Mouse (Mus musculus) thymus, adult 2 months (tissue): Measurements from ENCODE around the gene Stx12. TPM values are rescaled to one million over a fixed set of nuclear protein-coding genes. Genes with fewer than 3 reads are reported as not detected.
A peak's percentile ranks its signal among the peaks of the same experiment; 100 is the strongest.

ENCODE experiments used
- DNase-seq: peaks from one replicate; pipeline ENCODE4 v3.0.0; 2021
- H3K27ac ChIP-seq: fragments of 200-500 bp; 2 replicates; pipeline ENCODE4 v1.5.1; 2012; ENCODE audit warnings: low read length, control low read depth; ENCODE audit not compliant: control insufficient read depth, insufficient read depth
- H3K27me3 ChIP-seq: fragments of 200-500 bp; 2 replicates; pipeline ENCODE4 v1.6.1; 2012; ENCODE audit warnings: mild to moderate bottlenecking, low read length, moderate library complexity, mixed read lengths; ENCODE audit not compliant: control insufficient read depth, insufficient read depth
- H3K36me3 ChIP-seq: fragments of 200-500 bp; 2 replicates; pipeline ENCODE4 v1.6.1; 2012; ENCODE audit warnings: mild to moderate bottlenecking, low read length, moderate library complexity; ENCODE audit not compliant: control insufficient read depth, insufficient read depth
- H3K4me1 ChIP-seq: fragments of 200-500 bp; replicated peaks from 2 replicates; pipeline ENCODE4 v1.6.1; 2012; ENCODE audit warnings: low read length; ENCODE audit not compliant: control insufficient read depth, insufficient read depth
- H3K4me3 ChIP-seq: fragments of 200-500 bp; 2 replicates; pipeline ENCODE4 v1.5.1; 2012; ENCODE audit warnings: mild to moderate bottlenecking, low read length, control low read depth, moderate library complexity; ENCODE audit not compliant: control insufficient read depth, insufficient read depth
- CTCF ChIP-seq: fragments of 200-500 bp; IDR thresholded peaks from 2 replicates; pipeline ENCODE4 v1.5.1; 2012; ENCODE audit warnings: mild to moderate bottlenecking, control low read depth, low read length, moderate library complexity, borderline replicate concordance; ENCODE audit not compliant: control insufficient read depth, poor library complexity, insufficient read depth; ENCODE audit errors: extremely low read depth
- POLR2A ChIP-seq: fragments of 200-500 bp; IDR thresholded peaks from 2 replicates; pipeline ENCODE4 v1.6.1; 2012; ENCODE audit warnings: mild to moderate bottlenecking, low read length, control low read depth, moderate library complexity; ENCODE audit not compliant: control insufficient read depth, poor library complexity, insufficient read depth; ENCODE audit errors: extremely low read depth
- WGBS: fragments of 180-500 bp; shearing (Covaris S2); methylation state at CpG from one replicate; pipeline ENCODE4 v1.1.7; 2018; 5-methylcytosine and 5-hydroxymethylcytosine counted together
- polyA plus RNA-seq: library from polyadenylated mRNA; depleted of rRNA; stranded (reverse); fragments of >200 nt; gene quantifications from 2 replicates; pipeline ENCODE4 v1.2.3, GENCODE M21; 2012

The Stx12 gene
- polyA plus RNA-seq, 1 experiment, result 16.1 TPM

DNA sequence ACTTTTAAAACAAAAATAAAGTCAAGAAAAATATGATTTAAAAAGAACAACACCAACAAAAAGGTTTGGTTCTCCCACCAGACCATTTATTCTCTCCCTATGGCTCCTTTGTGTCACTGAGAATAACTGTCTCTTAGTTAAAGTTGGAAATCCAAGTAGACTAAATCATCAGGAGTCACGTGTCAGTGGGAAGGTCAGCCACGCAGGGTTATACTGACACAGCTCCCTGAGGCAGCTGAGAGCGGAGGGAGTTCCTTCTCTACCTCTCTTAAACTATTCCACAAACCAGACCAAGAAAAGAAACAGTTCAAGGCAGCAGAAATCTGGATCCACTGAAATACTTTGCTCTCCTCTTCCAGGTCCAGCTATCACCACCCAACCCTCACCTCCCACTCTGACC, 13.2 kb downstream of the Stx12 start:
- WGBS, result 98% methylated on average over 3 of the region's 3 CpGs
- TF ChIP-seq POLR2A, result no peak
- no peak for TF ChIP-seq CTCF
- Histone ChIP-seq H3K4me1 (no peaks in the 10 kb centered on the region), H3K27ac (no peak overlapping the region), H3K4me3 (no peak overlapping the region), H3K36me3 (peaks cover 49% of the 10 kb centered on the region), H3K27me3 (no peaks in the 10 kb centered on the region)
- DNase-seq, result no peak

DNA sequence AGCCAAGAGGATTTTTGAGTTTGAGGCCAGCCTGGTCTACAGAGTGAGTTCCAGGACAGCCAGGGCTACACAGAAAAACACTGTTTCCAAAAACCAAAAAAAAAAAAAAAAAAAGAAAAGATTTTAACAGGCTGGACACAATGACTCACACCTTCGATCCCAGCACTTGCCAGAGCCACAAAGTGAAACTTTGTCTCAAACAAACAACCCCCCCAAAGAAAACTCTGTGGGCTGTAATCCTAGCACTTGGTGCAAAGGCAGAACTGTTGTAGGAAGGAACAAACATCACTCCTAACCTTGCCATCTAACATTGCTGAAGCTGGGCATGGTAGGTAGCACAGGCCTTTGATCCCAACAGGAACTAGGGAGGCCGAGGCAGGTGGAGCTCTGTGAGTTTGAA, 19.5 kb downstream of the Stx12 start:
- H3K4me1 ChIP-seq, result no peaks in the 10 kb centered on the region
- H3K36me3 ChIP-seq, result peaks cover 58% of the 10 kb centered on the region
- 98% methylated on average over 2 of the region's 2 CpGs for WGBS
- H3K27me3 ChIP-seq, result no peaks in the 10 kb centered on the region
- TF ChIP-seq POLR2A (no peak), CTCF (no peak)
- no peak overlapping the region for H3K4me3 ChIP-seq
- H3K27ac ChIP-seq, result no peak overlapping the region
- DNase-seq, result no peak

DNA sequence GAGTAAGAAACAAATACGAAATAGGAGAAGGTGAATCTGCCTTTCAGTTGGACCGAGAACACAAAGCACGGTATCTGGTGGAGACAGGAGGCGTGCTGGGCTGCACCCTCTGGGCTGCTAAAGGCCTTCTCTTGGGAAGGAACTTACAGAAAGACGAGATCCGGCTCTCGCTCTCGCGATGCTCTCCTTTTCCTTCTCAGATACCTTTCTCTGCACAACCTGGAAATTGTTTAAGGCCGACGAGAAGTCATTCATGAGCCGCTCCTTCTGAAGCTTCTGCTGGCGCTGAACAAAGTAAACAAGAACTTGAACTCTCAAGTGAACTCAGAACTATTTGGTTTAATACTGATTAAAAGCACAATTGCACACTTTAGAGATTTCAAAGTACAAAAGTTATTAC, 21.3 kb downstream of the Stx12 start:
- Histone ChIP-seq H3K27me3 (no peaks in the 10 kb centered on the region), H3K4me1 (no peaks in the 10 kb centered on the region), H3K27ac (no peak overlapping the region), H3K4me3 (no peak overlapping the region), H3K36me3 (peaks cover 51% of the 10 kb centered on the region)
- no peak for DNase-seq
- TF ChIP-seq CTCF (no peak), POLR2A (no peak)
- WGBS, result 96% methylated on average over 13 of the region's 13 CpGs

DNA sequence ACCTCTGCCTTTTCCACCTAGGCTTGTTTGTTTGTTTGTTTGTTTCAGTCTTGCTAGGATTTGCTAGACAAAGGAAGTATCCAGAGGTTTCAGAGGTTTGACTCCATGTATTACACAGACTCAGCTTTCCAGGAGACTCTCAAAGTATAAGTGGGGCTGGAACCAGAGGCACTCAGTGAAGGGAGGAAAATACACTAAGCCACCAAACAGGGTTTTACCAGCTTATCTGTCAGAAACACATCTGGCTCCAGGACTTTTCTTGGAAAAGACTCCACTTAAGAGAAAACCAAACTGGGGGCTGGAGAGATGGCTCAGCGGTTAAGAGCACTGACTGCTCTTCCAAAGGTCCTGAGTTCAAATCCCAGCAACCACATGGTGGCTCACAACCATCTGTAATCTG, 23.4 kb downstream of the Stx12 start:
- no peak for TF ChIP-seq POLR2A
- TF ChIP-seq CTCF, result no peak
- no peak for DNase-seq
- Histone ChIP-seq H3K27me3 (no peaks in the 10 kb centered on the region), H3K4me3 (no peak overlapping the region), H3K27ac (no peak overlapping the region), H3K4me1 (no peaks in the 10 kb centered on the region), H3K36me3 (peaks cover 49% of the 10 kb centered on the region)
- 97% methylated on average over 1 of the region's 1 CpGs for WGBS

DNA sequence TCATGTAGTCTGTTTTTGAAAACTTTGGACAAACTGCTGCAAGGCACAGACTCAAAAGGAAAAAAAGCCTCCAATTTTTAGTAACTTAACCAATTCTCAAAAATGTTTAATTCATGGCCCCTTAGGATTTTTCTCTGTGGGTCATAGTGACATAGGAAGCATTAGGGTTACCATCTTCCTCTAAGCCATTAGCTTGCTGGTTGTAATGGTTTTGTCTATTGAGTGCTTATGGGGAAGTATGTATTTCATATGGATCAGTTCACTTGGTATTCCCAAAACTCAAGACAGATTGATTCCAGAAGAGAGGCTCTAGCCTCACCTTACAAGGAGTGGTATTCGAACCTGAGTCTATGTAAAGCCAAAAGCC, 40.6 kb downstream of the Stx12 start:
- H3K27ac ChIP-seq, result no peak overlapping the region
- H3K4me3 ChIP-seq, result no peak overlapping the region
- peaks cover 17% of the 10 kb centered on the region for H3K36me3 ChIP-seq
- H3K27me3 ChIP-seq, result no peaks in the 10 kb centered on the region
- peaks cover 6% of the 10 kb centered on the region; the same call in 1 of the 2 replicates for H3K4me1 ChIP-seq
- DNase-seq, result no peak
- TF ChIP-seq CTCF (no peak), POLR2A (no peak)
- 97% methylated on average over 1 of the region's 1 CpGs for WGBS

DNA sequence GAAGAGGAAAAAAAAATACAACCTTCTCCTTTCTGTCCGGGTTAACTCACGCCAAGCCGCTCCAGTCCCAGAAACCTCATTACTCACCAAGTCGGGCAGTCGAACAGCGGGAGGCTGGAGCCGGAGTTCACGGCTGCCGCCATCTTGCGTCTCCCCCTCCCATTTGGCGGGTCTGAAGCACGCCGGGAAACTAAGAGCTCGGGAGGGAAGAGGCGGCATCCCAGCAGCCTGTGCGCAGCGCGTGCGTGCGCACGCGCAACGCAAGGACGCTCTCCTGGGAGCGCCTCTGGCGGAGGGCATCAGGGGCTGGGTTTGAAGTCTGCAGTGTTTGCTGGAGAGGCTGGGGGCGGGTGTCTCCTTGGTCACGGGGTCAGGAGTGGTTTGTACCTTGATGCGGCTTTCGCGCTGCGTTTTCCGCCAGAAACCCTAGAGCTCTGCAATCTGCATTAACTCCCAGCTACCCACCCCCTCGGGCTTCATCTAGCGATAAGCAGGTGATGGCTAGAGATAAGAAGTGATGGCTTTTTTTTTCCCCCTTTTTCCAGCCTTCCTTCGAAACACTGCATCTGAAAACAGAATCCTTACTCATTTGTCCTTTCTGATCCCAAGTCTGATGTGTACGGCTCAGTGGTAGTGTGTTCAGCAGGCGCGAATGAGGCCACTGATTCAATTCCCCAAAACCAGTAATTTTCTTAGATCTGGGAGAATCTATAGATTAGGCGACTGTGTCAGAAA, 41.2 kb downstream of the Stx12 start, which contains the start of gene Ppp1r8:
TSS of gene Ppp1r8 (minus strand) at position 200 of the 735 bp plus-strand sequence.
- H3K27me3 ChIP-seq, result no peaks in the 10 kb centered on the region
- peak within 1 kb of the TSS; percentile 78 for H3K4me3 ChIP-seq
- WGBS, result under 1% methylated on average over 40 of the region's 40 CpGs
- H3K36me3 ChIP-seq, result peaks cover 22% of the 10 kb centered on the region
- DNase-seq, result peak; percentile 90
- peaks cover 6% of the 10 kb centered on the region; the same call in 1 of the 2 replicates for H3K4me1 ChIP-seq
- H3K27ac ChIP-seq, result no peak within 1 kb of the TSS
- TF ChIP-seq POLR2A (peak; percentile 98), CTCF (peak; percentile 82)

DNA sequence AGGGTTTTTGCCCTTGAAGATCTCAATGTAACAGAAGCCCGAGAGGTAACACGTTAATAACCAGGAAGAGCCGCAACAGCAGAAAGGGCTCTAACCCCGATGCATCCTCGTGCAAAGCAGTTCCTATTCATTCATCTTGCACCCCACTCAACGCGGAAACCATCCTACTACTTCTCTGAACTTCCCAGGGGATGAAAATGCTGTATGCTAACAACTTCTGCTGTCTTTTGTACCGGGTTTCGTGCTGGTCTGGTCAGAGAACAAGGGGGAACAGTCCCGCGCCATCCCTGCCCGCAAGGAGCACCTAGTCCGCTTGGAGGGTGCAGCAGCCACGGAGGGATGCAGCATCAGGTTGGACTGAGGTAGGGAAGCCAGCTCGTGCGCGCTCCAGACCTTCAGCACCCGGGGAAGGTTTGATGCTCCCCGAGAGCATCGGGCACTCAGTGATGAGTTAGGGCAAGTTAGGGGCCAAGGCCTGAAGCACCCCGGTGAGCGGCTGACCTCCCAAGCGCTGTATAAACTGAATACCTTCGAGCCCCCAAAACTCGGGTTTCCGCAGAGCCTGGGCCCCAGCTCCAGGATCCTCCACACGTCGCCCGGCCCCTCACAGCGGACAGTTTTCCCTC, 41.9 kb downstream of the Stx12 start:
- peak; percentile 39 for DNase-seq
- TF ChIP-seq CTCF (no peak), POLR2A (no peak)
- under 1% methylated on average over 30 of the region's 30 CpGs for WGBS

More for the DNA sequence above, 41.9 kb downstream of the Stx12 start:
- Histone ChIP-seq H3K4me3 (peak overlapping the region; percentile 78), H3K27me3 (no peaks in the 10 kb centered on the region), H3K27ac (no peak overlapping the region), H3K4me1 (0 out of 2 replicates have a peak, but pooled peaks cover 6% of the 10 kb centered on the region), H3K36me3 (peaks cover 22% of the 10 kb centered on the region)
